Mouse (Mus musculus) kidney, postnatal 14 days (tissue): ENCODE results near the gene Mustn1.

Experiments
- DNase-seq: peaks from one replicate; pipeline ENCODE4 v3.0.0; 2022; ENCODE audit warnings: mixed read lengths

Mustn1 gene

DNA sequence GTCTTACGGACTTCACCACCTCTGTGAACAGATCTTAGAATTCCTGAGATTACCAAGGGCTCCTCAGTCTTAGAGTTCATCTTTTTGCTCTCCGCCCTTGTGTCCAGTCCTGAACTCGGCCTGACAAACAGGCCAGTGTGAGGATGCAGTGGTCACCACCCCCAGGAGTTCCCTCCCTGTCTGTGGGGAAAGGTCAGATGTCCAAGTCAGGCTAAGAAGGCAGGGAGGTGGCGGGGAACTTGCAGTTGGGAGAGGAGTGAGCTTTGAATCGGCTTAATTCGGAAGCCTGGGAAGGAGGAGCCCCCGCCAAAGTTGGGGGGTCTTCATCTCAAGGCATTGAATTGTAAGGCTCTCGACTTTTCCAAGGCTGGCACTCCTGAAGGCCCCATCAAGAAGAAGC lies 1.3 kb downstream of the Mustn1 start:
- no peak for DNase-seq

- DNase-seq = peak; percentile 69
Measured at GRCm38 (mm10) chr14:30880811-30881717, 2.1 kb downstream of the Mustn1 start.

DNA sequence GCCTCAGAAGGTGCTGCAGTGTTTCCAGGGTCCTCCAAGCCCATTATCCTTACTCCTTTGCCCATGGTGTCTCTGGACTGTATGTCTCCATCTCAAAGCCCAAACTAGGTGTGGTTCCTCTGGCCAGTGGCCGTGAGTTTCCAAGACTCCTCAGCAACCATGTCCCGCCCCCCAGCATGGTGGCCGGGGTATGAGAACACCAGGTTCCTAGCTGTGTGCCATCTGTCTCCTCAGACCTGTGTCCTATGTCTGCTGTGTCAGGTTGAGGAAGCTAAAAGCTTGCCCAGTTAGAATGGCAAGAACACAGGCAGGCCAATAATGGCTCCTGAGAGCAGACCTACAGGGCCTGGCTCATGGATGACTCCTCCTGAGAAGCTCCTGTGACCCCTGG lies 2.7 kb downstream of the Mustn1 start:
- DNase-seq = no peak

DNA sequence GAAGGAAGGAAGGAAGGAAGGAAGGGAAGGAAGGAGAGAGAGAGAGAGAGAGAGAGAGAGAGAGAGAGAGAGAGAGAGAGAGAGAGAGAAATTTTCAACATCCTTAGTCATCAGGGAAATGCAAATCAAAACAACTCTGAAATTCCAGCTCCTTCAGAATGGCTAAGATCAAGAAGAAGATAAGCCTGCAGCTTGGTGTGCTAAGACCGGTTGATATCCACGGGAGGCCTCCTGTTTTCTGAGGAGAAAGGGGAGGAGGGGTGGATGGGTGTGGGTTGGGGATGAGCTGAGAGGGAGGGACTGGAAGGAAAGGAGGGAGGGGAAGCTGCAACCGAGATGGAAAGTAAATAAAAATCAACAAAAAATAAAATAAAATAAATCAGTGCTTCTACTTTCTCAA lies 6.3 kb downstream of the Mustn1 start:
- no peak for DNase-seq

DNA sequence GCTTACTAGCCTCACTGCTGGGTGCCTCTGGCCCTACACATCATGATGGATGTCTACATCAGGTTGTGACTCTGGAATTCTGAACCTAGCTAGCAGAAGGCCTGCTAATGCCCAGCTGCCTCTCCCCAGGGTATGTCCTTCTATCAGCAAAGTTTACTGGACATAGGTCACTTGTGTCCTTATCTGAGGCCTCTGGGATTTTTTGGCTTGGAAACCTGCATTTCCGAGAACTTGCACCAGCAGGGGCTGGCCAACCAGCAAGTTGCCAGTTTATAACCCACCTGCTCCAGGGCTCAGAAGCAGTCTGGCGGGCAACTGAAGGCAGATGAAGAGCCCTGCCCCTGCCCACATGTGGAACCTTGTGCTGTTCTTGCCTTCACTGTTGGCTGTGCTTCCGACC lies 7.2 kb downstream of the Mustn1 start, which contains the start of gene Itih4:
Gene Itih4, plus strand, starts transcription at position 273 of the 400 bp plus-strand sequence.
- no peak for DNase-seq

DNA sequence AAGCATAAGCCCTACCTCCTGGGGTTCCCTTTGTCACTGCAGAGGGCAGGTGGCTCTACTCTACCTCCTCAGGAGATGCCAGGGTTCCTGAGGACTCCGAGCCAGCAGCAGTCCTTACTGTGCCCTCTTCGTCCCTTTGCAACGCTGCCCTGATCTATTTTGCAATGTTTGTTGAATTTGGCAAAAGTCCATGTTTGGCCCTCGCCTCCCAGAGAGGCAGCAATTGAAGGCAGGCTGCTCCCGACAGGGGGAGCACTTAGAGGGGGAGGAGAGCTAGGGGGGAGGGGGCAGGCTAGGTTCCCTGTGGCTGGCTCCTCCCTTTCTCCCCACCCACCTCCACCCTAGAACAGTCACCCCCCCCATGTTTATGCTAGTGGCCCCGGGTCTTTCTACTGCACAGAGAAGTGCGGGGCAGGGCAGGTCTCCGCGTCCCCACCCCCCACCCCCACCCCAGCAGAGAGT lies 9.3 kb downstream of the Mustn1 start:
- DNase-seq = peak; percentile 76

- DNase-seq = no peak
Measured at GRCm38 (mm10) chr14:30899972-30900371, 21.0 kb downstream of the Mustn1 start.

DNA sequence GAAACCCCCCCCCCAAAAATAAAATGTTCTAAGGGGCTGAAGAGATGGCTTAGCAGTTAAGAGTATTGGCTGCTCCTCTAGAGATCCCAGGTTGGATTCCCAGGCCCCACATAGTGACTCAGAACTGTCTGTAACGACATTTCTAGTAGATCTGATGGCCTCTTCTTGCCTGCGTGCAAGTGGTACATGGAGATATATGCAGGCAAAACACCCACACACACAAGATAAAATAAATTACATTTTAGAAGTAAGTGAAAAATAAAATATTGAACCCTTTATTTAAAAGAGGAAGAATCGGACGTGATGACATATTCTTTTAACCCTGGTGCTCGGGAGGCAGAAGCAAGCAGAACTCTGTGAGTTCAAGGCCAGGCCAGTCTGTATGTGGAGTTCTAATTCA lies 23.6 kb downstream of the Mustn1 start:
- DNase-seq = no peak

DNA sequence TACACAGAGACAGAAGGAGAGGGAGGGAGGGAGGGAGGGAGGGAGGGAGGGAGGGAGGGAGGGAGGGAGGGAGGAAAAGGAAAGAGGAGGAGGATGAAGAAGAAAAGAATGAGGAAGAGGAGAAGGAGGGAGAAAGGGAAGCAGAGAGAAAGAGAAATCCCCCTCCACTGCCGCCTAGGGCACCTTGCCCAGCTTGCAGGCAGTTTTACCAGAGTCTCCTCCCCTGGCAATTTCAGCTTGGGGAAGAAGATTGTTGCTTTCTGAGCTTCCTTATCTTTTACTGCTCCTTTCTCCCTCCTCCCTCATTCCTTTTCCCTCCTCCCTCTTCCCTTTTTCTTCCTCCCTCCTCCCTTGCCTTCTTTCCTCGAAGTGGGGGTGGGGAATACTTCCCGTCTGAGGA lies 24.0 kb downstream of the Mustn1 start:
- no peak for DNase-seq

DNA sequence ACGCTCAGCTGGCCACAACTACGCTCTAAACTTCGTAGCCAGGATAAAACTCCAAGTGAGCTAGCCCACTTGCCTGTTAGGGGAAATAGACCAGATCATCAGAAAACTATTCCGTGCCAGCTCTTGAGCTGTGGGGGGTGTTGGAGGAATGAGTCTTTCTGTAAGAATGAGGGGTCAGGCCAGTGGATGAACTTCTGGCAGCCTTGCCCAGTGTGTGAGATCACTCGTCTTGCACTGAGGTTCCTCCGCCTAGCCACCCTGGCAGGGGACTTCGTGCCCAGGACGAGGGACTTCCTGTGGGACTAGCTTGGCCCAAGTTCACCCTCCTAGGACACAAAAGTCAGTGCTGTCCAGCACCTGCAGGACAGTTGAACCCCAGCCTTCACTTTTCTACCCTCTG lies 25.3 kb downstream of the Mustn1 start:
- no peak for DNase-seq

GRCm38 (mm10) chr14:30906001-30906400 lies 27.0 kb downstream of the Mustn1 start:
- no peak for DNase-seq

- DNase-seq = no peak
Measured at GRCm38 (mm10) chr14:30907814-30908265, 28.8 kb downstream of the Mustn1 start.

DNA sequence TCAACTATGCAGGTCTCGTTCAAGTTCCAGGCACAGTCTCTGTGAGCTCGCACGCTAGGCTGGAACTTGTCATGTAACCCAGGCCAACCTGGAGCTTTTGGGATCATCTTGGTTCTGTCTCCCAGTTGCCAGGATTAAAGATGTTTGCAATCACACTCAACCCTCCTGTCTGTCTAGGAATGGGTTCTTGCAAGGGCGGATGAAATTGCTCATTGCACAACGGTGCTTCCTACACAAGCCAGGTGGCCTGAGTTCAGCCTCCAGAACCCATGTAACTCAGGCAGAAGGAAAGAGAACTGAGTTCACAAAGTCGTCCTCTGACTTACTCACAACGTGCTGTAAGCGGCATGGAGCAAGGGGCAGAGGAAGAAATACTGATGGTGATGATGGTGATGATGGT lies 32.1 kb downstream of the Mustn1 start:
- no peak for DNase-seq

DNA sequence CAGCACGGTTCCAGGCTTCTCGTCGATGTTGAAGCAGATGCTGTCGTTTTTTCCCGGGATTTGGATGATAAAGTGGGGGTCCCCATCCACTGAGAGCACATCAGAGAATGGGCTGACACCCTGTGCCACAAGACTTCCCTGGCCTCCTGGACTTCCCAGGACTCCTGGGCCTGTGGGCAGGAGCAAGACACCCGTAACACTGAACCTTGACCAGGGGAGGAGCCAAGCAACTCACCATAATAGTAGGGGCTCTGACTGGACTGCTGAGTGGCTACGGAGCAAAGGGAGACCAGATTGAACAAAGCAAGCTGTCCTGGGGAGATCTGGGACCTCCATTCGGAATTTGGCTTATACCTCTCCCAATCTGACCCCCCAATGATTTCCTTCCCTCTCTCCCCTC lies 33.6 kb downstream of the Mustn1 start:
- DNase-seq = peak; percentile 39

DNA sequence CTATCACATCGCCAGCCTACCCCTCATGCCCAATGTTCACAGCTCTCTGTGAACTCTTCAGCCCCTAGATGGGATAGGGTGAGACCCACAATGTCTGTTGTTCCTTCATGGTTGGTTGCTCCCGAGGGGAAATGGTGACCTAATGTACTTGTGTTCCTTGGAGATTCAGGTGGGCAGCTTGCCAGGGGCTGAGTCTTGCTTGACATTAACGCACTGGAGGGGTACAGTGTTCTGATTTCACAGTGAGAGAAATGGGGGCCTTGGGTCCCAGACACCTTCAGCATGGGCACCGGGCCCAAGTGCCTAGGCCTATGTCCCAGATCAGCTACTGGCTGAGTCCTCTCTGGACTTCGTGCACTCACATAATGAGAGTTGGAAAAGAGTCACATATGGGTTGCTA lies 34.4 kb downstream of the Mustn1 start:
- peak; percentile 69 for DNase-seq

- no peak for DNase-seq
Measured at GRCm38 (mm10) chr14:30916516-30916915, 37.5 kb downstream of the Mustn1 start.

DNA sequence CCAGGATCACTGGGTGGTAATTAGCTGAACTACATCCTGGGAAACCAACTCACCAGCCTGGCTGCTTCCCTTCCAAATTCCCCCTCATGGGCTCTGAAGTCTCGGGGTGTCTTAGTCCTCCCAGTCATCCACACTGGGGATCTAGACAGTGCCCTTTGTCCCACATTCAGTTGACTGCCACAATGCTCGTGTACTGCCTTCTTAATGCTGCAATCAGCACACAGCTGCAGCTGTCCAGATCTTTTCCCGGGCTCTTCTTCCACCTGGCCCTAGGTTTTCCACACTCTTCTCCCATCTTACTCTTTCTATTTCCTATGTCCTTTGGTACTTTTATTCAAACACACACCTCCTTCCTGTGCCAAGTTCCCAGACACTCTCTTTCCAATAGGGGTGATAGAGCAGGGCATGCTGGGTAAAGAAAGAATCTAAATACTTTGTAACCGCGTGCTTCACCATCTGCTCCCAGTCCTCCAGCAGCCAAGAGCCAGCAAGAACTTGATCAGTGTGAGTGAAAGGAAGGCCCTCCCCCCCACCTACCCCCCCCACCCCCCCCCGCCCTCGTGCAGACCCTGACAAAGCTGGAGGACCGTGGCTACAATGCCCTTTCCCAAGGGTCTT lies 43.2 kb downstream of the Mustn1 start:
- DNase-seq = no peak

DNA sequence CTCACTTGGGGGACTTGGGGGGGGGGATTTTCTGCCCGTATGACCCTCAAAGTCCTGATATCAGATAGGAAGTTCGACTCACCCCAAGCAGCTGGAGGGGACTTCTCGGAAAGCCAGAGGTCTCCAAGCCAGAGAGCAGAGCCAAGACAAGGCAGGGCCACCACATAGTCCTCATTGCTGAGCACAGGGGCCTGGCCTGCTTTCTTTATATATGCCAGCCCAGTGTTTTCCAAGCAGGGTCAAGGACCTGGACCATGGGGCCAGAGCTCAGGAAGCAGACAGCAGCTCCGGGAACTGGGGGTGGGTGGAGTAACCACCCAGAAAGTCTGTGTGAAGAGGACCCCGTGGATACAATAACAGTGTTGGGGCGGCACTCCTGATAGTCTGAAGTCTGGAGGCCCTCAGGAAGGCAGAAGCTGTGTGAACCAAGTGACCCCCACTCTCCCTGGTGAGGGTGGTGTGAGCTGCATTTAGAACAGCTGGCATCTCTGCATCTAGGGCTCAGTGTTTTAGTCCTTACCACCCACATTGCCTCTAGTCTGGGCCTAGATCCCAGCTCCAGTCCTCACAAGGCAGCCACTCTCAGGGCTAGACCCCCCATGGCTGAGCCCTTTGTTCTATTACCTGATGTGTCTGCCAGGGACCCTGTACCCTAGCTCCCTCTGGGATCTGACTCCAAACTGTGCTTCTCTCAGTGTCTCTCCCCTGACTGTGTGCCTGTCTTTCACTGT lies 44.5 kb downstream of the Mustn1 start, which contains the start of gene Itih3:
Gene Itih3, minus strand, starts transcription at position 386 of the 731 bp plus-strand sequence.
- DNase-seq = peak; percentile 28

GRCm38 (mm10) chr14:30925492-30925891 lies 46.5 kb downstream of the Mustn1 start:
- DNase-seq = no peak

DNA sequence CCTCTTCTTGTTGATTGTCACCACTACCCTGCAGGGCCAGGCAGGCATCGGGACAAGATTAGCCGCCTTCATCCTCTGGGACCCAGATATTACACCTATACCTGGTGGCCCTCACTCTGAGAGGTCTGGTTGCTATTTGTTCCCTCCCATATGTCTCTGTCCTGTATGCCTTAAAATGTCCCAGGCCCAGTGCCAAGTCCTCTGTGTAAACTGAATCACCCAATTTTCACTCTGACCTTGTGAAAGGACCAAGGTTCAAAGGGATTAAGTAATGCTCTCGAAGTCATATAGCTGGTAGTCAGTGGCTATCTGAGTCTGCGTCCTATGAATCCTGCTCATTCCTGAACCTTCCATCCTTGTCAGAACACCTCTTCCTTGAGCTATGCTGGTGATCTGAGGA lies 51.4 kb downstream of the Mustn1 start:
- DNase-seq = no peak
